Mouse (Mus musculus): ENCODE data around the gene Flnc. TPM values are rescaled to one million over a fixed set of nuclear protein-coding genes. Genes with fewer than 3 reads are reported as not detected.

The Flnc gene
- total and polyA plus RNA-seq, 2 experiments: 0.04 to 0.28 TPM

GRCm38 (mm10) chr6:29474736-29475135, 41.7 kb downstream of the Flnc start:
- H3K36me3 ChIP-seq (ENCODE audit: control insufficient read depth, insufficient read depth, low read length): no peaks in the 10 kb centered on the region
- no peak for DNase-seq (ENCODE audit: extremely low read depth, low read depth, low spot score)
- H3K79me2 ChIP-seq (ENCODE audit: control insufficient read depth, insufficient read depth, low read length): no peaks in the 10 kb centered on the region
- H3K27ac ChIP-seq (replicated peaks; ENCODE audit: insufficient read depth, low read depth, low read length): no peak overlapping the region
- no peaks in the 10 kb centered on the region for H3K27me3 ChIP-seq (ENCODE audit: control insufficient read depth, insufficient read depth, low read length)
- H3K9ac ChIP-seq (ENCODE audit: low read depth, low read length): no peak overlapping the region
- H3K4me3 ChIP-seq (ENCODE audit: insufficient read depth, low read depth, low read length): no peak overlapping the region
- TF ChIP-seq POLR2A (IDR thresholded peaks at IDR 0.05; ENCODE audit: extremely low read depth, insufficient read depth, low read length) (no peak), CTCF (IDR thresholded peaks at IDR 0.05; ENCODE audit: low read depth, low read length) (no peak)
- WGBS: 78% methylated on average over 2 of the region's 2 CpGs
- H3K4me1 ChIP-seq (ENCODE audit: control insufficient read depth, insufficient read depth, low read length): no peaks in the 10 kb centered on the region

- 96% methylated on average over 13 of the region's 13 CpGs for WGBS
- no peak overlapping the region for H3K27ac ChIP-seq (replicated peaks; ENCODE audit: insufficient read depth, low read depth, low read length)
- no peak for DNase-seq (ENCODE audit: extremely low read depth, low read depth, low spot score)
These were observed 49.6 kb downstream of the Flnc start for GRCm38 (mm10) chr6:29482691-29483090.

GRCm38 (mm10) chr6:29484716-29485559, 51.9 kb downstream of the Flnc start:
- peak; percentile 61 for DNase-seq (ENCODE audit: extremely low read depth, low read depth, low spot score)
- H3K27ac ChIP-seq (replicated peaks; ENCODE audit: insufficient read depth, low read depth, low read length): no peak overlapping the region
- no peak for TF ChIP-seq POLR2A (IDR thresholded peaks at IDR 0.05; ENCODE audit: extremely low read depth, insufficient read depth, low read length)
- TF ChIP-seq CTCF (IDR thresholded peaks at IDR 0.05; ENCODE audit: low read depth, low read length): peak; percentile 89
- peak overlapping the region; percentile 76 for H3K9ac ChIP-seq (ENCODE audit: low read depth, low read length)
- no peaks in the 10 kb centered on the region for H3K79me2 ChIP-seq (ENCODE audit: control insufficient read depth, insufficient read depth, low read length)
- 14% methylated on average over 26 of the region's 26 CpGs for WGBS
- no peaks in the 10 kb centered on the region for H3K4me1 ChIP-seq (ENCODE audit: control insufficient read depth, insufficient read depth, low read length)
- peak overlapping the region; percentile 66 for H3K4me3 ChIP-seq (ENCODE audit: insufficient read depth, low read depth, low read length)
- no peaks in the 10 kb centered on the region for H3K27me3 ChIP-seq (ENCODE audit: control insufficient read depth, insufficient read depth, low read length)
- H3K36me3 ChIP-seq (ENCODE audit: control insufficient read depth, insufficient read depth, low read length): no peaks in the 10 kb centered on the region

More at GRCm38 (mm10) chr6:29482691-29483090, 49.6 kb downstream of the Flnc start:
- H3K27me3 ChIP-seq (ENCODE audit: control insufficient read depth, insufficient read depth, low read length): no peaks in the 10 kb centered on the region
- H3K36me3 ChIP-seq (ENCODE audit: control insufficient read depth, insufficient read depth, low read length): no peaks in the 10 kb centered on the region
- TF ChIP-seq CTCF (IDR thresholded peaks at IDR 0.05; ENCODE audit: low read depth, low read length): no peak
- H3K79me2 ChIP-seq (ENCODE audit: control insufficient read depth, insufficient read depth, low read length): no peaks in the 10 kb centered on the region
- no peaks in the 10 kb centered on the region for H3K4me1 ChIP-seq (ENCODE audit: control insufficient read depth, insufficient read depth, low read length)
- no peak overlapping the region for H3K4me3 ChIP-seq (ENCODE audit: insufficient read depth, low read depth, low read length)
- no peak overlapping the region for H3K9ac ChIP-seq (ENCODE audit: low read depth, low read length)

GRCm38 (mm10) chr6:29485951-29486350, 52.9 kb downstream of the Flnc start:
- H3K4me3 ChIP-seq (ENCODE audit: insufficient read depth, low read depth, low read length): no peak overlapping the region
- H3K9ac ChIP-seq (ENCODE audit: low read depth, low read length): no peak overlapping the region
- DNase-seq (ENCODE audit: extremely low read depth, low read depth, low spot score): no peak
- no peaks in the 10 kb centered on the region for H3K36me3 ChIP-seq (ENCODE audit: control insufficient read depth, insufficient read depth, low read length)
- H3K79me2 ChIP-seq (ENCODE audit: control insufficient read depth, insufficient read depth, low read length): no peaks in the 10 kb centered on the region
- TF ChIP-seq CTCF (IDR thresholded peaks at IDR 0.05; ENCODE audit: low read depth, low read length) (no peak), POLR2A (IDR thresholded peaks at IDR 0.05; ENCODE audit: extremely low read depth, insufficient read depth, low read length) (no peak)
- H3K27ac ChIP-seq (replicated peaks; ENCODE audit: insufficient read depth, low read depth, low read length): no peak overlapping the region
- WGBS: 91% methylated on average over 2 of the region's 2 CpGs
- H3K27me3 ChIP-seq (ENCODE audit: control insufficient read depth, insufficient read depth, low read length): no peaks in the 10 kb centered on the region
- H3K4me1 ChIP-seq (ENCODE audit: control insufficient read depth, insufficient read depth, low read length): no peaks in the 10 kb centered on the region

- no peak for TF ChIP-seq CTCF (IDR thresholded peaks at IDR 0.05; ENCODE audit: low read depth, low read length)
- TF ChIP-seq POLR2A (IDR thresholded peaks at IDR 0.05; ENCODE audit: extremely low read depth, insufficient read depth, low read length): no peak
- H3K27me3 ChIP-seq (ENCODE audit: control insufficient read depth, insufficient read depth, low read length): no peaks in the 10 kb centered on the region
- peaks cover 3% of the 10 kb centered on the region for H3K4me1 ChIP-seq (ENCODE audit: control insufficient read depth, insufficient read depth, low read length)
- no peaks in the 10 kb centered on the region for H3K79me2 ChIP-seq (ENCODE audit: control insufficient read depth, insufficient read depth, low read length)
- DNase-seq (ENCODE audit: extremely low read depth, low read depth, low spot score): peak; percentile 79
- no peak overlapping the region for H3K27ac ChIP-seq (replicated peaks; ENCODE audit: insufficient read depth, low read depth, low read length)
- 26% methylated on average over 4 of the region's 4 CpGs for WGBS
- H3K36me3 ChIP-seq (ENCODE audit: control insufficient read depth, insufficient read depth, low read length): no peaks in the 10 kb centered on the region
- no peak overlapping the region for H3K9ac ChIP-seq (ENCODE audit: low read depth, low read length)
- H3K4me3 ChIP-seq (ENCODE audit: insufficient read depth, low read depth, low read length): no peak overlapping the region
These were observed 61.0 kb downstream of the Flnc start for GRCm38 (mm10) chr6:29494101-29494500.

GRCm38 (mm10) chr6:29496270-29496669, 63.2 kb downstream of the Flnc start:
- H3K4me1 ChIP-seq (ENCODE audit: control insufficient read depth, insufficient read depth, low read length): peaks cover 3% of the 10 kb centered on the region
- no peaks in the 10 kb centered on the region for H3K79me2 ChIP-seq (ENCODE audit: control insufficient read depth, insufficient read depth, low read length)
- 61% methylated on average over 25 of the region's 25 CpGs for WGBS
- no peaks in the 10 kb centered on the region for H3K36me3 ChIP-seq (ENCODE audit: control insufficient read depth, insufficient read depth, low read length)
- no peak for DNase-seq (ENCODE audit: extremely low read depth, low read depth, low spot score)
- no peak overlapping the region for H3K4me3 ChIP-seq (ENCODE audit: insufficient read depth, low read depth, low read length)
- no peaks in the 10 kb centered on the region for H3K27me3 ChIP-seq (ENCODE audit: control insufficient read depth, insufficient read depth, low read length)
- no peak overlapping the region for H3K9ac ChIP-seq (ENCODE audit: low read depth, low read length)
- TF ChIP-seq POLR2A (IDR thresholded peaks at IDR 0.05; ENCODE audit: extremely low read depth, insufficient read depth, low read length) (no peak), CTCF (IDR thresholded peaks at IDR 0.05; ENCODE audit: low read depth, low read length) (no peak)
- no peak overlapping the region for H3K27ac ChIP-seq (replicated peaks; ENCODE audit: insufficient read depth, low read depth, low read length)

All from liver, adult 2 months (tissue).